Mouse (Mus musculus): ENCODE data around the gene Slc39a13. TPM values are rescaled to one million over a fixed set of nuclear protein-coding genes. Genes with fewer than 3 reads are reported as not detected.
A peak's percentile ranks its signal among the peaks of the same experiment; 100 is the strongest.
"Not testable (repeated sequence)": the region's sequence is repeated elsewhere in the genome, so short reads cannot be mapped to it uniquely, and the experiment has no call there.

Gene Slc39a13
- 10 to 100 TPM; 21.7 to 24.2 TPM for total RNA-seq (2021)

DNA sequence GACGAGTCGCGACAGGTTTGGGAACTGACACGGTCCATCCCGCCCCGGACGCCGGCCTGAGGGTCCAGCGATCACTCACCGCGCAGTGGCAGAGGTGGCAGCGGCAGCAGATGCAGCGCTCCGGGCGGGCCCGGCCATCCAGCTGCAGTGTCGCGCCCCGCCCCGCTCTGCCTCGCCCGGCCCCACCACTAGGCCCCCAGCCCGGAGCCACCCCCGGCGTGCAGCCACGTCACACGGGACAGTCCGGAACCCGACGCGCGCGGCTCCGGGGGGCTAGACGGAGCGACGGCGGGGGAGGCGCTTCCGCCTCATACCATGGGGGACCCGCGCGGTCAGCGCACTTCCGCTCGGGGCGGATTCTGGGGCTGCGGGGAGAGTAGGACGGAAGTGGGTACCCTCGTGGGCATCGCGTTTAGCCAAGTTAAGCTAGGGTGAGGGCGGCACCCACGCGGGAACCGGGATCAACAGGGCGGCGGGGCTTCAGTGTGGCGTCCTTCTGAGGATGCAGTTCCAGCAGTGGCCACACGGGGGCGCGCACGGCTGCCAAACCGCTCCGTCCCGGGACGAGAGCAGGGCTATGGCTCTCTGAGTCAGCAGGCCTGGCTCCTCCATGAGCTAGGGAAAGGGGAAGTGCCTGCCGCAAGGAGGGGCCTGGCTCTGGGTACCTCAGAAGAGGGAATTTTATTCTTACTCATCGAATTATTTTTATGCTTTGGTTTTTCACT, at the start of gene Slc39a13:
TSS of gene Slc39a13 (minus strand) at position 342 of the 725 bp plus-strand sequence.
- peak; percentile 98 for DNase-seq
- intact Hi-C loops (cut with DNase I), result loop anchor here (1.0 to 5.0 kb wide), 2 partner anchors 31 to 132 kb away; partner anchors contain the start of genes Acp2 and Nr1h3

- intact Hi-C loops (cut with DNase I), result loop anchor here (5.0 kb wide), 2 partner anchors 138 to 158 kb away; partner anchors contain the start of gene Pacsin3
- no peak for DNase-seq
Observed at GRCm38 (mm10) chr2:91119551-91119950, 49.3 kb upstream of the Slc39a13 start.

DNA sequence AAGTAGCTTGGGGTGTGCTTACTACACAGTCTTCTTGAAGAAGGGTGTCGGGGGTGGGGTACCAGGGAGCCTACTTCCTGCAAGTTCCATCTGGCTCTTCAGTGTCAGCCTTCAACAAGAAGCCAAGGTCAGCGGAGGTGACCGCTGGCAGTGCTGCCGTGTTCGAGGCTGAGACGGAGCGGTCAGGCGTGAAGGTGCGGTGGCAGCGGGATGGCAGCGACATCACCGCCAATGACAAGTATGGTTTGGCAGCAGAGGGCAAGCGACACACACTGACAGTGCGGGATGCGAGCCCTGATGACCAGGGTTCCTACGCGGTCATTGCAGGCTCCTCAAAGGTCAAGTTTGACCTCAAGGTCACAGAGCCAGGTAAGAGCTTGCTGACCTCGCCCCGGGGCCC, 48.8 kb upstream of the Slc39a13 start:
- DNase-seq, result no peak
- intact Hi-C loops (cut with DNase I), result loop anchor here (5.0 kb wide), 2 partner anchors 138 to 158 kb away; partner anchors contain the start of gene Pacsin3

DNA sequence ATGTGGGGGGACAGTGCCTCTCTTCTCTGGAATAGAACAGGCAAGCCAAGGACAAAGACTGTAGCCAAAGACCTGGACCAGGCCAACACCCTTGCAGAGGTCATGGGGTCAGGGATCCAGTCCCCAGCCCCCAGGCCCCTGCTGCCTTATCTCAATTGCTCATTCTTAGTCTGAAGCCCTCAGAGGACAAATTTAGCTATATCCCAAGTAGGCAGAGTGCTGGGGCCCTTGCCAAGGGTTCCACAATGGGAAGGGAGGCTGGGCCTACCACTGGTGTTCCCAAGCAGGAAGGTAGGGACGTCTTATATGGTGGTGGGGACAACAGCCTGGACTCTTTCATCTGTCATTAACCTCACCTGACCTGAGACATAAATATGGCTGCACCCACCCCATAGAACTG, 48.4 kb upstream of the Slc39a13 start:
- intact Hi-C loops (cut with DNase I), result loop anchor here (5.0 kb wide), 2 partner anchors 139 to 159 kb away; partner anchors contain the start of gene Pacsin3
- peak; percentile 57 to 60 for DNase-seq

- peak in 1 of 2 experiments; percentile 45 for DNase-seq
- intact Hi-C loops (cut with DNase I), result loop anchor here (5.0 kb wide), 2 partner anchors 140 to 160 kb away; partner anchors contain the start of gene Pacsin3
Observed at GRCm38 (mm10) chr2:91117585-91118275, 47.5 kb upstream of the Slc39a13 start, which contains the start of gene Mybpc3. Gene Mybpc3, plus strand, starts transcription at chr2:91118144.

GRCm38 (mm10) chr2:91116842-91117241, 46.6 kb upstream of the Slc39a13 start:
- DNase-seq, result no peak
- intact Hi-C loops (cut with DNase I), result loop anchor here (5.0 kb wide), 2 partner anchors 140 to 160 kb away; partner anchors contain the start of gene Pacsin3

GRCm38 (mm10) chr2:91115578-91115970, 45.4 kb upstream of the Slc39a13 start:
- intact Hi-C loops (cut with DNase I), result loop anchor here (1.0 to 5.0 kb wide), 4 partner anchors 79 to 365 kb away; partner anchors contain the start of gene Pacsin3
- DNase-seq, result no peak

DNA sequence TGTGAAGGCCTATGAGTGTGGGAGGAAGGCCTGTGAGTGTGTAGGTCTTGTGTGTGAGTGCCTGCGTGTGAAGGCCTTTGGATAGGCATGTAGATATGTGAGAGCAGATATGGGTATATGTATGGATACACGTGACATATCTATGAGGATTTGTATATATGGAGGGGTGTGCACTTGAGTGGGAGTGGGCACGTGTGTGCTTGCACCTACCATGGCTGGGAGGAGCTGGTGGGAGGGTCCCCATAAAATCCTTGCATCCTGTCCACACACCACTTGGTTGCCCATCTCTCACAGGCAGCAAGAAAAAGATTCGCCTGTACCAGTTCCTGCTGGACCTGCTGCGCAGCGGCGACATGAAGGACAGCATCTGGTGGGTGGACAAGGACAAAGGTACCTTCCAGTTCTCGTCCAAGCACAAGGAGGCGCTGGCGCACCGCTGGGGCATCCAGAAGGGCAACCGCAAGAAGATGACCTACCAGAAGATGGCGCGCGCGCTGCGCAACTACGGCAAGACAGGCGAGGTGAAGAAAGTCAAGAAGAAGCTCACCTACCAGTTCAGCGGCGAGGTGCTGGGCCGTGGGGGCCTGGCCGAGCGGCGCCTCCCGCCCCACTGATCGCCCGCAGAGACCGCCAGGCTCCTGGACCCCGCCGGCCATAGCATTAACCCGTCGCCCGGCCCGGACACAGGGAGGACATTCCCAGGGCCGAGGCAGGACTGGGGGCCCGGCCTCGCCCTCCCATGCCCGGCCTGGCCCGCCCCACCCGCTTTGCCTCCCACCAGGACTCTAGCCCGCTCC, 44.8 kb upstream of the Slc39a13 start:
- intact Hi-C loops (cut with DNase I), result loop anchor here (1.0 to 5.0 kb wide), 4 partner anchors 79 to 366 kb away; partner anchors contain the start of gene Pacsin3
- DNase-seq, result peak; percentile 96 to 98

GRCm38 (mm10) chr2:91113852-91114251, 43.6 kb upstream of the Slc39a13 start:
- intact Hi-C loops (cut with DNase I), result loop anchor here (2.0 kb wide), 1 partner anchor 367 kb away; no protein-coding TSS in a partner anchor
- DNase-seq, result no peak

DNA sequence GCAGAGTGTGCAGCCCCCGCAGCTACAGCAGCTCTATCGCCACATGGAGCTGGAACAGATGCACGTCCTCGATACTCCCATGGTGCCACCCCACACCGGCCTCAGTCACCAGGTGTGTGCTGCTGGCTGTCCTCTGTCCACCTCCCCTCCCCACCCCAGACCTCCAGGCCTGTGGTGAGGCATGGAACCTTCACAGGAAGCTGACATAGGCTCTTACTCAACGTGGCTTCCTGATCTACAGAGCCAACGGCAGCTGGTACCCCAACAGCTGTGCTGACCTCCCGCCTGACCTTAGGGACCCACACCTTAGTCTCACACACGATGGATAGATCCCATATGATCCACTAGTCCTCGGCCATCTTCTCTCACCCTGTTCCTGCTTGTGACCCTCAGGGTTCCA, 43.1 kb upstream of the Slc39a13 start:
- DNase-seq, result no peak
- intact Hi-C loops (cut with DNase I), result no loop called here

DNA sequence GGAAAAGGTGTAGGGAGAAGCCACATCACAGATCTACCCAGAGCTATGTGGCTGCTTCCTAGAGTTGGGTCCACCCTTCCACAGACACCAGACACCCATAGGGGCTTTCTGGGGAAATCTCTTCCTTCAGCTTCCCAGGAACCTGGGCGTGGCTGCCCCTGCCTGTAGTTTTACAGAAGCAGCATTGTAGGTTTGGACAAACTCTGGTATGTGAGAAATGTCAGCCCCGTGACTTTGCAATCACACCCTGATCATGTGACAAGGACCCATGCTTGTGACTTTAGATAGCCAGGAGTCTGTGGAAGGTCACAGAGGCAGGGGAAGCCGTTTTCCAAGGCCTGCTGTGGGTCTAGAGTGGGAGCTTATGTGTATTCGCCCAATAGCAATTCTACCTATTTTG, 42.3 kb upstream of the Slc39a13 start:
- intact Hi-C loops (cut with DNase I), result no loop called here

DNA sequence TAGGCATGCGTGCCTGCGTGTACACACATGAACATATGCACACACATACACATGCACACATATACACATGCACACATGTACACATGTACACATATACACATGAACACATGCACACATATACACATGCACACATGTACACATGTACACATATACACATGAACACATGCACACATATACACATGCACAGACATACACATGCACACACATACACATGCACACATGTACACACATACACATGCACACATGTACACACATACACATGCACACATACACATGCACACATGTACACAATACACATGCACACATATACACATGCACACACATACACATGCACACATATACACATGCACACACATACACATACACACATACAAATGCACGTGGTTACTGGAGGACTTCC, 41.6 kb upstream of the Slc39a13 start:
- intact Hi-C loops (cut with DNase I); DNase-seq: not testable (repeated sequence)

More for the DNA sequence above, 42.3 kb upstream of the Slc39a13 start:
- DNase-seq, result no peak

DNA sequence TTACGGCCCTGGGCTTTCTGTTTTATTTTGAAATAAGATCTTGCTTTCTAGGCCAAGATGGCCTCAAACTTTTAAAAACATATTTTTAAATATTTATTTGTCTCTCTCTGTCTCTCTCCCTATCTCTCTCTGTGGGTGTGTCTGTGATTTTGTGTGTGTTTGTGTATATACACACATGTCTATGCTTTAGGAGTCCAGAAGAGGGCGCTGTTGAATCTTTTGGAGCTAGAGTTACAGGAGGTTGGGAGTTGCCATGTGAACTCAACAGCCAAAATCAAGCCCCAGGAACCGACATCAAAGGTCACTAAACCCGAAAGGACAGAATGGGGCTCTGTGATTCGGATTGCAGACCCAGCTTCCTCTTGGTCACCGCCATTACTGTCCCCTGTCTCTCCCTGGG, 40.2 kb upstream of the Slc39a13 start:
- DNase-seq, result no peak
- intact Hi-C loops (cut with DNase I), result no loop called here

DNA sequence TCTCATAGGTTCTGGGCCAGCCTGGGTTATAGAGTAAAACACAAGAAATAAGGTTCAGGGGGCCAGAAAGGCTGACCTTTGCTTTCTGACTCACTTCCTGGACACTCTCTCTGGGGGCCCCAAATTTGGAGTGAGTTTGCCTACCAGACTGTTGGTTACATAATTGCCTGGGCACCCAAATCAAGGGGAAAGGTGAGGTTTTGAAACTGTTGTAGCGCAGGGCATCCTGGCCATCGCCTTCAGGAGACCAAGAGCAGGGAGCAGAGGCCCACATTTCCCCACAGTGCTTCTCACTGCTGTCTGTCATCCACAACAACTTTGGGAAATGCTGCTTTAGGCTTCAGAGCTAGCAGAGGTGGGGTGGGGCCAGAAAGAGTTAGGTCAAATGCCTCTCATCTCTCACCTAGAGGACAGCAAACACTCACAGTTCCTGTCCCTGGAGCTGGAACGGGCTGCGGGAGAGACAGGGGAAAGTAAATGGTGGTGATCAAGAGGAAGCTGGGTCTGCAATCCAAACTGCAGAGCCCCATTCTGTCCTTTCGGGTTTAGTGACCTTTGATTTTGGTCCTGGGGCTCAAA, 39.7 kb upstream of the Slc39a13 start:
- no peak for DNase-seq
- intact Hi-C loops (cut with DNase I), result no loop called here

DNA sequence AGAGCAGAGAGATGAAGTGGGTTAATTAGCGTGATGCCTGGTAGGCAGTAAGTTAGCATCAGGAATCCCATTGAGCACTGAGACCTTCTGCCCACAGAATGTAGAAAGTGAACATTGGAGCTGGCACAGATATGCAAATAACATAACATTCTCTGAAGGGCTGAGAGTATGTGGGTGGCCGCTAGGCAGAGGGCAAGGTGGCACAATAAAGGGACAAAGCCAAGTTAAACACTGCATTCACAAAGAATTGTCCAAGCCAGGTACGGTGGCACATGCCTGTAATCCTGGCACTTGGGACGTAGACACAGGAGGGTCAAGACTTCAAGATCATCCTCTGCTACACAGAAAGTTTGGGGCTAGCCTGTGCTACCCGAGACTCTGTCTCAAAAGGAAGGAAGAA, 39.0 kb upstream of the Slc39a13 start:
- no peak for DNase-seq
- intact Hi-C loops (cut with DNase I), result no loop called here

GRCm38 (mm10) chr2:91108156-91108555, 37.9 kb upstream of the Slc39a13 start:
- DNase-seq, result no peak
- intact Hi-C loops (cut with DNase I), result no loop called here

DNA sequence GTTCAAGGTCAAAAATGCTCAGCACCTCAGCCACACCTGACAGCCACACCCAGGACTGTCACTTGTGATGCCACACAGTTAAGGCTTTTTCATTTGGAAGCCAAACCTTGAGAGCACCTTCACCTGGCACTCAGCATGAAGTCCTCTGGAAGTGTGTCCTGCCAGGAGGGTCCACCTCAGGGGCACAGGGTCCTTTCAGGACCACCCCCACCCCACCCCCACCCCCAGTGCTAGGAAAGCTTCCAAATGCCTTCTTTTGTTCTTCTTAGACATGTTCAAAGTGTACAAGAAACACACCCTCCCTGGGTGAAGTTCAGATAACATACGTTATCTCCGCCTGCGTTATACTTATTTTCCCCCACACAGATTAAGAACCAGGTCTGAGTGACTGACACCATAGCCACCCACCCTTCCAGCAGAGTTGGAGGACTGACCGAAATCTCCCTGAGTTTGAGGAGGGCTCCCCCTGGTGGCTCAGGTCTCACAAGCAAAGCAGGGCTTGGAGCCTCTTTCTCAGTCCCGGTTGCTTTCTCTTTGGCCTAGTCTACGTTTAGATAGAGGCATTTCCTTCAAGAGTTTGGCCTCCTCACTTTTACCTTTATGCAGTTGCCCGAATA, 31.0 kb upstream of the Slc39a13 start:
- peak; percentile 89 to 95 for DNase-seq
- intact Hi-C loops (cut with DNase I), result loop anchor here (1.0 to 5.0 kb wide), 3 partner anchors 31 to 235 kb away; partner anchors contain the start of gene Slc39a13

GRCm38 (mm10) chr2:91098156-91098555, 27.9 kb upstream of the Slc39a13 start:
- intact Hi-C loops (cut with DNase I), result no loop called here
- DNase-seq, result no peak

DNA sequence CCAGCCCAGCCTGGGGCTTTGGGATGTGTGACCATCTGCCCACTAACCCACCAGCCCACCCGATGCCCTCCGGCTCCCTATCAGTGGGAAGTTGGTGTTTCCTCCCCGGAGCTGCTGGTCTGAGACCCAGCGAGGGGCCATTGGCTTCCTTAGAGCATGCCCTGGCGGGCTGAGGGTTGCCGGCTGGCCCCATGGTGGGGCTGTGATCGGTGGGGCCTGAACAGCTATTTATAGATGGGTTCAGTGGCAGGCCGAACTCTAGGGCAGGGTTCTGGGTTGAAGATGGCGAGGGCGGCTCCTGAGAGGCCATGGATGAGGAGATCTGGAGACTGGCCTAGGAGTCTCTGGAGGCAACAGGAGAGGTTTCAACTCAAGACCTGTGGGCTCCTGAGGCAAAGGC, 26.8 kb upstream of the Slc39a13 start:
- intact Hi-C loops (cut with DNase I), result no loop called here
- DNase-seq, result no peak
